Mouse (Mus musculus): ENCODE results near the gene Idh3a.

- TF ChIP-seq CTCF (IDR thresholded peaks at IDR 0.05) (no peak), POLR2A (IDR thresholded peaks at IDR 0.05; ENCODE audit: insufficient read depth, low read depth, low read length) (no peak)
These were observed 26.7 kb downstream of the Idh3a start for GRCm38 (mm10) chr9:54612781-54613191.
